Mouse (Mus musculus): ENCODE measurements around the gene Mia.

Mia gene

DNA sequence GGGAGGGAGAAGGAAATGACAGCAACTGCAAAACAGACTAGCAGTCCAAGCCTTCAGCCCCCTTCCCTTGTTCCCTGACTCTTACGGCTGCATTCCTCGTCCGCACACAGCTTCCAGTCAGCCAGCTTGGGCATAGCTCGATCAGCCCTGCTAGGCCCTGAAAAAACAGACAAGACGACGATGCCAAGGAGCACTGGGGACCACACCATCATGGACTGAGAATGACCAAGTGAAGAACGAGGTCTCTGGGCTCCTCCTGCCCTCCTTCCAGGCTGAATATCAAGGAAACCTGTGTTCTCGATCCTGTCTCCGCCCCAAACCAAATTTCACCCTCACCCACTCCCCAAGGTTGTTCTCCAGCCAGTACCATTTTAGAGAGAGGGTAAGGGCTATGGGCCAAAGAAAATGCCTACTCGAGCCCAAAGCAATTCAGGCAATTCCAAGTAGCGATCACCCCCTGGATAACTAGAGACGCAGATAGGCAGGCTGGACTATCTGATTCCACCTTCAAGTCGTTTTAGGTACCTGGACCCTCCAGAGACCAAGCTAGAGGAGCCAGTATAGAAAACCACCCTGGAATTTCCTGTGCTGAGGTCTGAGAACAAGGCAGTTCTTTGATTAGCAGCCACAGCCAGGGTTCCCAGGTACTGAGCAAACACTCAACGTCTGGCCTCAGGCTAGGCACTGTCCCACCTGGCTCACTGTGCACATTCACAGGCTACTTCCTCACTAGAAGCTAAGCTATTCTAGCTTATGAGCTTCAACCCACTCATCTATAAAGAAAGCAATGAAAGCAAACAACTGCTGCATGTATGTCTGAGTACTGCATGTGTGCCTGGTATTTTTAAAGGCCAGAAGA is at the start of gene Mia, which contains the start of gene Gm21983:
Gene Mia (minus strand): TSS at position 321 of the 859 bp plus-strand sequence.
Gene Gm21983 (minus strand): TSS at position 250 of the 859 bp plus-strand sequence.
- no peak for DNase-seq

DNA sequence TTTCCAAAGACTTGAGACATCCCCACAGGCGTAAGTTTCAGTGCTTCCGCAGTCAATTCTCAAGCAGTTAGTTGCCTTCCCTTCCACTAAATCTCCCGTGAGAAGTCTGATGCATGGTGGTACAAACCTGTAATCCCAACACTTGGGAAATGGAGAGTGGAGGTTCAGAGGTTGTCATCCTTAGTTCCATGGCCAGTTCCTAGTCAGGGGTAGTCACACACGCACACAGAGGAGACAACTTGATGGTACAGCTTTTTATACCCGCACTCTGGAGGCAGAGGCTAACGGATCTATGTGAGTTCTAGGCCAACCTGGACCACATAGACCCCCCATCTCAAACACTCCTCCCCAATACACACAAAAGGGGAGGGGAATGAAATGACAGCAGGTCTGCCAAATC is 47.9 kb upstream of the Mia start:
- no peak for DNase-seq

DNA sequence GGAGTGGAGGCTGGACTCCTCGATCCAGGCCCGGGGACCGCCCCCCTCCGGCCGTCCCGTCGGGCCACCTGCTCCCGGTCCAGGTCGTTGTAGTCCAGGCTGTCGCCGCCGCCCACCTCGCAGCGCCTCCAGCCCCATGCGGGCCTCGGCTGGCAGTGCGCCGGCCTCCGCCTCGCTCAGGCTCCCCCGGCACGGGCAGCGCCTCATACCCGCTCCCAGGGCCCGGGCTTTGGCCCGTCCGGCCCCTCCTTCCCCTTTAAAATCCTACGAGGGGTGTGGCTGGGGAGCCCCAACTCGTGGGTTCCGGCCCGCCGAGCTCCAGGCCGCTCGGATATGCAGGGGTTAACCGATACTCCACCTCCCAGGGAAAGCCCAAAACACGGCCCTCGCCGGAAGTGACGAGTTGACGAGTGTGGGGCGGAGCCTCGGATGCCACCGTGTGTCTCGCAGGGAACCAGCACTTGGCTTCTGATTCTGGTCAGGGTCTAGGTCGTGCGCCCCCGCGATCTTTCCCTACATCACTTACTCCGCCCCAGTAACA is 47.4 kb upstream of the Mia start, which contains the start of gene Itpkc:
Gene Itpkc (minus strand): TSS at position 381 of the 541 bp plus-strand sequence.
- DNase-seq: peak; percentile 91

DNA sequence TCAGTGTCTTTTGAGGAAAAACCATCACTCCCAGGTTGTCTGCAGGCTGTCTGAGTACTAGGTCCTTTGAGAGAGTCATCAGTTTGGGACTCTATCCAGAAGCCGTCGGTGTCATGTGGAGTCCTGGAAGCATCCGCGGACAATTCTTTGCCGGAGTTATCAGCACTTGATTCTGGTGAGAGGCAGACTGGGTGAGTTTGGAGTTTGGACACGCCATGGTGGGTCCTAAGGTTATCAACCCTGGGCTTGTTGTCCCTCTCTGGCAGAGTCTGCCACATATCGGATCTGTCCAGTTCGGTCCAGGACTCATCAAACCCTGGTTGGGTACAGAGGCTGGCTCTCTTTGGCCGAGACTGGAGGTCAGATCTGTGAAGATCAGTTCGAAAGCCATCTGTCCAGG is 46.7 kb upstream of the Mia start:
- no peak for DNase-seq

DNA sequence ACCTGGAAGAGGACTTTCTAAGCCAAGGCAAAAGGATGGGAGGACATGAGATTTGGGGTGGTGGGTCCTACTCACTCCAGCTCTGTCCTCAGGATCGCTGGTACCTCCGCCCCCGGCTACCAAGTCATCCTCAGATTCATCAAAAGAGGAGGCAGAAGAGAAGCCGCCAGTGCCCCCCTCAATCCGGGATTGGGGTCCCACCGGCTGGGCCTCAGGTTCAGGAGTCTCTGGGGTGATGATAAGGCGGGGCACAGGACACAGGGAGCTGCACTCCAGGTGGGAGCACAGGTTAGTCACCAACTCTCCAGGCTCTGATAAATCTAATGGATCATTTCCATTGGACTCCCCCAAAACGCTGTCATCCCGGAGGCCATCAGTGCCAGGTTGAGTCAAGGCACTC is 46.3 kb upstream of the Mia start:
- DNase-seq: no peak

DNA sequence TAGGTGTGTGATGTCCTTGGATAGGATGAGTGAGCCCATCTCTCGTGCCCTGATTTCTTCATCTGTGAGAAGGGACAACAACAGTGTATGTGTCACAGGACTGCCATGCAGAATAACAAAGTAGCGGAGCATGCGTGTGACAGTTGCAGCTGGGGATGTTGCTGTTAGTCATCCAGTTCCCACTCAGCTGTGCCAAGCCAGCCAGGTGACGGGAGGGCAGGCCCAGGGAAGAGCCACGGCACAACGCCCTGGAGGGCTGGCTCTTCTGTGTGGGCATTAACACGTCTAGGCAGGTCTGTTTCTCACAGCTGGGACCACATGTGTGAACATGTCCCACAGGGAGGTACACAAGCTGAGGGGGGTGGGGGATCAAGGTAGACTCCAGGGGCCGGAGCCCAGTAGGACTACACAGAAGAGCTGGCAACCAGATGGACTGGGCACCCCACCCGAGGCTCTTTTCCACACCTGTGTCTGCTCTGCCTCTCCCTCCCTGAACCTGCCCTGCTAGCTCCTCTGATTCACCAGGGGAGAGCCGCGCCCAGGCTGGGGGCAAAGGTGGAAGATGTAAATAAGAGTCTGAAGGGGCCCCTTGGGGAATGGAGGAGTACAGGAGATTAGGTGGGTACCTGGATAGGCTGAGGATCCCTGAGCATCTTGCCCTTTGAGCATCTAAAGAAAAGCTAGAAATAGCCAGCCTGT is 44.1 kb upstream of the Mia start:
- no peak for DNase-seq

DNA sequence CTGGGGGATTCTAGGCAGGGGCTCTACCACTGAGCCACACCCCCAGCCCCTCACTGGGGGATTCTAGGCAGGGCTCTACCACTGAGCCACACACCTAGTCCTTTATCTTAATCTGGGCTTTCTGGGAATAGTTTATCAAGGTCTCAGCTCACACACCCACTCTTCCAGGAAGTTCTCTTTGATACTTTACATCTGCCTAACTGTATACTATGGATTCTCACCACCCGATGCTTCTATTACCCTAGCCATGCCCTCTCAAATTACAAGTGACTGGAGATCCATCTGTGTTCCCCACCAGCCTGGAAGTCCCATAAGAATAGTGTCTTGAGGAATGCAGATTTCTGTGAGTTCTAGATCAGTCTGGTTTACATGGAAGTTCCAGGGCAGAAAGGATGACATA is 41.6 kb upstream of the Mia start:
- no peak for DNase-seq

DNA sequence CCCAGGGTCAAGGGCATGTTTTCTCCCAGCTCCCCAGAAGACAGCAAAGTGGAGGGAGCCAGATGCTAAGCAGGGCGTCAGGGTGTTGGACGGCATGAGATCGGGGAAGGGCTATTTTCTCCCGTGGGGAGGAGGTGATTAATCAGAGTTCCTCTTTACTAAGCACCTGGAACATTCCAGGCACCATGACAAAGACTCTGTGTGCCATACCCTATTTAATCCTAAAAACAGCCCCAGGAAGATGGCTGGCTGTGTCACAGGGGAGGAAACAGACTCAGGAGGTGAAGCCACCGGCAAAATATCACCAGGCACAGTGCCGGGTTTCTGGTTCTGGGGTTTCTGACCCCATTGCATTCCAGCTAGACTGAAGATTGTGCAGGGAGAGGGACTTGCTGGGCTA is 41.0 kb upstream of the Mia start:
- no peak for DNase-seq

DNA sequence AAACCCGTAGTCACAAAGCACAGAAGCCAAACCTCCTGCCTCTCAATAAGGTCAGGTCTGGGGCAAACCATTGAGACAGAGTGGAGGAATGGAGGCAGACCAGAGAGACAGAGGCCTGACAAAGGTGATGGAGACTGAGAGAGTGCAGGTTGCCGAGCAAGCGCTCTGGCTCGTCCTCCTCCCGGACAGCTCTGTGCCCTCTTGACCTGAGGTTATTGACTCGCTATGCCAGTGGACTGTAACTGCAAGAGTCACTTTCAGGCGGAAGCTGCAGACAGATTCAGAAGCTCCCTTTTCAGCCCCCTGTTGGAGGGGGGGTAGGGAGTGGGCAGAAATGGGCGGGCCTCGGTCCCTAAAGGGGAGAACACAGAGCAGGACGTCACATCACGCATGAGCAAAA is 39.0 kb upstream of the Mia start:
- no peak for DNase-seq

DNA sequence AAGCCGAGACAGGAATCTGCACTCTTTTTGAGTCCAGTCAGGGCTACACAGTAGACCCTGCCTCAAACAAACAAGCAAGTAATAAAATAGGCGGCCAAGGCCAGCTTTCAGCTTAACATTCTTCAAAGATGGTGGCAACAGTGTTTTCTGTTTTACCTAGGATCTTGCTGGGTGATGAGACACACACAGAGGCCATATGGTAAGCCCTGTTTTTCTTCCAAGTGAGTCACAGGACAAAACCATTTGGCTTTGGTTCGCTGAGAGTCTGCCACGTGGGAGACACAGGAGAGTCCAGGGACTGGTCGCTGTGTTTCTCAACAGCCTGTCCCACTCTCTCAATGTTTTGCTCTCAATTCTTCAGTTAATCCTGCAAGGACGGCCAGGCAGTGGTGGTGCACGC is 37.6 kb upstream of the Mia start:
- DNase-seq: no peak

DNA sequence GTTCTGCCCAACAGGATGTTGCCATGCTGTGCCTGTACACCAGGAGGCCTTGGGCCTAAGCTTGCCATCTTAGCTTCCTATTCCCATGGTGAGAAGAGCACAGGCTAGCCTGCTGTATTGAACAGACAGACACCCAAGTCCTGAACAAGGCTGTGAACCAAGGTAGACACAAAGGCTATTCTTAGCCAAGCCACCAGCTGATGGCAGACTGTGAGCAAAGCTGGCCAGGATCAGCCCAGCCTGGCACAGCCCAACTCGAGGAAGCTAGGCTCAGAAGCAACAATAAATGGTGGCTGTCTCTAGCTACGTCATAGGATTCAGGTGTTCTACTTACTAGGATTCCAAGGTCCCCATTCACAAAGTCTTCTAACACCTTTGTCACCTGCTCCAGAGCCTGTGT is 31.7 kb upstream of the Mia start:
- no peak for DNase-seq

DNA sequence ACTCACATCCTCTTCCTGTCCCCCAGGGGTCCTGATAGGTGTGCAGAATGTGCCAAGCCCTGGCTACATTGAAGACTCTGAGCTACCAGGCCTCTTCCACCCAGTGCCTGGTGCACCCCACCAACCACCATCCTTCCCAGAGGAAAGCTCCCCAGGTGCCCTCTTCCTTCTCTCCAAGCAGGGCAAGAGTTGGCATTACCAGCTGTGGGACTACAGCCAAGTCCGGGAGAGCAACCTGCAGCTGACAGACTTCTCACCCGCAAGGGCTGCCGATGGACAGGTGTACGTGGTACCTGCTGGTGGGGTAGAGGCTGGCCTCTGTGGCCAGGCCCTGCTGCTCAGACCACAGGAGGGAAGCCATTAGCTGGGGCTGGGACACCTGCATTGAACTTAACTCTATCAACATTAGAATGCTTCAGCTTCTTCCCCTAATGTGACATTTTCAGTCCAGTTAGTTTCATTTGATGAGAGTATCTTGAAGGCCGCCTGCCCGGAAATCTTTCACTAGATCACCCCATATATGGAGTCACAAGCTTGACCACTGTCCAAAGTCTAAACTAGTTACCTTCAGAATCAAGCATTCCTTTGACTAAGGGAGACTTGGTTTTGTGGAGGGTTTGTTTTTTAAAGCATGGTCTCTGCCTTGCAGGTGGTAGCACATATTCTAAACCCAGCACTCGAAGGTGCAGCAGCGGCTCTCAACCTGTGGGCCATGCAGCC is 22.9 kb upstream of the Mia start:
- DNase-seq: no peak

DNA sequence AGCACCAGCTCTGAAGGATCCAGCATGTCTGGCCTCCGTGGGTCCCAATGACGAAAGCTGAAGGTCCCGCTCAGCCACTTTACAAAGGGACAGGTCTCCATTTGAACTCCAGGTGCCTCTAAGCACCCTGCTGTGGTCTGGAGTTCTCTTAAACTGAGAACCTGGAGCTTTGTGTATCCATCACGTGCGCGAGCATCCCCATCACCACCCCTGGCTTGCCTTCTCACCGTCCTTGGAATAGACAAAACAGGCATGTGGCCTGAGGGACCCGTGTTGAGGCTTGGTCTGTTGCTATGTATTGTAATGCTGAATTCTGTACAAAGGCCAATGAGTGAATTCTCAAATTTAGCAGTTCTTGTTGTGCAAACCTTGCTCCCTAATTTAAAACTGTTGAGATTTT is 17.8 kb upstream of the Mia start:
- no peak for DNase-seq

DNA sequence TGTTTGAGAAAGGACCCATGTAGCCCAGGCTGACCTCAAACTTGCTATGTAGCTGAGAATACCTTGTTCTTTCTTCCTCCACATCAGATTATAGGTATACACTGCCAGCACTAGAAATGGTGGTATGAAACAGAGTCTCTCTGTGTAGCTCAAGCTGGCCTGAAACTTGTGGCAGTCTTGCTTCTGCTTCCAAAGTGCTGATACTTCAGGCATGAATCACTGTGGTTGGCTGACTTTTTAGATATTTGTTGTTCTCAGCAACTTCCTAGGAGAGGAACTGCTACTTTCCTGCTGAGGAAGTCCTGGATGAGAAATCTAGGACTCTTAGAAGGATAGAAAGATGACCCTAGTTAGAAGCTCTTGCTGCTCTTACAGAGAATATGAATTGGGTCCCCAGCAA is 17.4 kb upstream of the Mia start:
- DNase-seq: no peak

DNA sequence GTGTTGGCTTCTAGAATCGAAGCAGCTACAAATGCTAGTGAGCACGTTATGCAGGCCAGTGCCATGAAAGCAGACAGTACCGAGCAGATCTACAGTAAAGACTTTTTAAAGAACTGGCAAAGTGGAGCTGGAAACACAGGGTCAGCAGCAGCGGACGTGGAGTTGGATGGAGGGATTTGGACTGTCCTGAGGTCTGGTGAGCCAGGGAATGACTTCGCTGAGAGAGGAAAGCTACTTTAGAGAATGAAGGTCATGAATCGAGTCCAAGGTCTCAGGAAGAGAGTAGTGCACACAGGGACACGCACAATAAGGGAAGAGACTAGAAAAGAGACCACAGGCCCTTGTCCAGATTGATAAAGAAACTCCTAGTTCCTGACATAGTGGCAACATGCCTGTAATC is 16.7 kb upstream of the Mia start:
- DNase-seq: no peak

DNA sequence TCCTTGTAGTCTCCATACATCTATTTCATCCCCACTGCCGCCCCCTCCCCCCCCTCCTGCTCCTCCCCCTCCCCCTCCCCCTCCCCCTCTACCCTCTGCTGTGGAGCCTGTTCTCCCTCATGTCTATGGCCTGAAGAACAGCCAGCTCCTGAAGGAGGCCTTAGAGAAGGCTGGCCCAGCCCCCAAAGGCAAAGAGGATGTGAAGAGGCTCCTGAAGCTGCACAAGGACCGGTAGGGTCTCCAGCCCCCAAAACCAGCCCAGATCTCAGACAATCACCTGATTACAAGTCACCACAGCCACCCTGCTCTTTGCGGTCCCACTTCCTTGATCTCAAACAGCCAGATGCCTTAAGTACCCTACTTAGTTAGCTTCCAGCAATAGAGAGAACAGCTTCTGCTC is 16.2 kb upstream of the Mia start:
- no peak for DNase-seq

DNA sequence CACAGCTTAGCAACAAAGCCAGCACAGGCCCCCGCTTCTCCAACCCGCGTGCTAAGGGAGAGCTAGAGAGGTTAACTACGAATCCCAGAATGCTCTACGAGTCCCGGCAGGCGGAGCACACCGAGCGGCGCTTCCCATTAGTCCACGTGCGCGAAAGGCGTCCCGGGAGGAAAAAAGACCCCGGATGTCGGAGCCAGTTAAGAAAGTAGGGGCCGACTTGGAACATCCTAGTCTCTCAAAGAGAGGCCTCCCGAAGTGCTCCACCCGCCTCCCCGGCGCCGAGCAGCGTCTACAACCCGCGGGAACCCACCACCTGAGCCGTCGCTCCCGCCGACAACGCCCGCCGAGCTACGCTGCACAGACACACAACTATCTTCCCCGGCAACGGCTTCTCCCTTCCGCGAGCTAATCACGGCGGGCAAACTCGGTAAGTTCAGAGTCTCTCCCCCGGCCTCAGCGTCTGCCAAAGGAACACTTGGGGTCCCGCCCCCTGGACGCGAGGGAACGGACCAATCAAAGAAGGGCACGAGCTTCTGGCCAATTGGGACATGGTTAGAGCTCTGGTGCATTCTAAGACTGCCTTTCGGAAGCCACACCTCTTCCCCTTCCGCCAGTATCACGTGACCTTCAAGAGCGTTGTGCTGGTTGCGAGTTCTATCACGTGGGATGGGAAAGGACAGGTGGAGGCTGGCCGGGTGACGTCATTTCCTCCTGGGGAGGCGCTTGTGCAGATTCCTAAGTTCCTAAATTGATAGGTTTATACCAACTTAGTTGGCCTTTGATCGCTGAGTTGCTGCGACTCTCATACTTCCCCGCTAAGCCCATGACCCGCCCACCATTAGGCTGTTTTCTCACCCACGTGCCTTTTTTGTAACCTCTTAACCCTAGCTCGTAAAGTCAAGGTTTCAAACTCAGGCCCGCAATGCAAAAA is 15.0 kb upstream of the Mia start, which contains the start of the genes BC024978 and Snrpa:
Gene BC024978 (plus strand): TSS at position 101 of the 931 bp plus-strand sequence.
Gene Snrpa (minus strand): TSS at position 591 of the 931 bp plus-strand sequence.
- DNase-seq: peak; percentile 100

DNA sequence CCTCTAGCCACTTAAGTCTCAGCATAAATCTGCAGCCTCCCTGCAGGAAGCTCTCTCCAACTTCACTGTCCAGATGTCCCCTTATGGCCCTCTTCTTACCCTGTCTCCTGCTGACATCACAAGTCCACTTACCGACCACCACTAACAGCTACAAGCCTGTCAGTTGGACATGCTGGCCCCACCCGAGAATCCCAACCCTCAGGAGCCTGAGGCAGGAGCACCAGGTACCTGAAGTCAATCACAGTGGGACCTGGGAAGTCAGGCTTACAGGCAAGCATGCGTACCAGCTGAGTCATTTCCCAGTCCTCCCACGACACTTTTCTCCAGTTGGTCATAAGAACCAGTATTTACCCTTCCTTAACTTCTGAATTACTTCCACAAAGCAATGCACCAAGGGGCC is 12.8 kb upstream of the Mia start:
- no peak for DNase-seq

DNA sequence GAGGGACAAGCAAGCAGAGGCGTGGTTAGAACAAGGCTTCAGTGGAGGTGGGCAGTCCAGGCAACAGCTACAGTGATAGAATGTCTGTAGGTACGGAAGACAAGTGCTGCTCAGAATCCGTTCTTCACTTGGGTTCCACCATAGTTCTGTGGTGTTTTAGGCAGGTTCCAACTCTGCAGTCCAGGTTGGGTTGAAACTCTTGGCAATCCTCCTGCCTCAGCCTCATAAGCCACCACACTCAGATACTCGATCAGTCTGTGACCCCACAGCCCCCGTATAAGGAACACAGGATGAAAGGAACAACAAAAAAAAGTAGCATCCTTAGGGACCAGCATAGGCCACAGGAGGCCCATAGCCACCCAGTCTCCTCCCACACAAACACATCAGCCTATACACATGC is 11.5 kb upstream of the Mia start:
- no peak for DNase-seq

DNA sequence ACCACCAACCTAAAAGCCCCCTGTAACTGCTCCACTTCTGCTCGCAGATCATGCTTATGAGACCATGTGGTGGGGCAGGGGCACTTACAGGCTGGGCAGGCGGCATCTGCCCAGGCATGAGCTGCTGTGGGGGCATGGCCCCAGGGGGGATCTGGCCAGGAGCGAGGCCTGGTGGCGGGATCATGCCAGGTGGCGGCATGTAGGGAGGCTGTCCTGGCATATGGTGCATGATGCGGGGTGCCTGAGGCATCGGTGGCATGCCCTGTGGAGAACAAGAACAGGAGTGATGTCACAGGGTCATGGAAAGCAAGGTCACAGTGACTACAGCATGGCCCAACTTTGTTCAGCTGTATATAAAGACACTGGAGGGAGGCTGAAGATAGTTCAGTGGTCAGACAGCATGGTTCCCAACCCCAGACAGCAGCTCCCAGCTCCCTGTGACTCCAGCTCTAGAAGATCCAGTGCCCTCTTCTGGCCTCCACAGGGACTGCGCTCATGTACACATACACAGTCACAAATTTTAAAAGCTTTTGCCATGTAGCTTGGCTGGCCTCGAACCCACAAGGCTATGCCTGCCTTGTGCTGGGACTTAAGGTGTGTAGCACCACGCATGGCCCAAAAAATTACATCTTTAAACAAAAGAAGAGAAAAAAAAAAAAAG is 8.4 kb upstream of the Mia start:
- no peak for DNase-seq

DNA sequence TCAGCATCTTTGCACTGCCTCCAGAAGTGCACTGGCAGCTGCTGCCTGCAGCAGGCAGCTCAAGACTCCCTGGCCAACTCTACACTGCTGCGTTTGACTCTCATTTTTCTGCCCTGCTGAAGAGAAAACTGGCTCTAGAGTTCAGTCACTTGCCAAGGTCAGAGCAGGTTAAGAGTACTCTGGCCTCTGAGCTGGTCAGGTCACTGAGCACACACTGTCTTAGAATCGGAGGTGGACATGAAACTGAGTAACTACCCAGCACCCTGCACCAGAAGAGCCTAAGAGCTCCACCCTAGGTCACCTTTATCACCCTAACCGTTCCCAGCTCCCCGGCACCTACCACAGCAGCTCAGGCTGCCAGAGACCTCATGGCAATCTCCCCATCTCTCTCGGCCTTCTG is 5.0 kb upstream of the Mia start:
- peak; percentile 50 for DNase-seq

All from kidney, adult 11 months (tissue).